Mouse (Mus musculus): ENCODE measurements at regions not wholly inside any gene's neighbourhood (a gene's known extent, or its start where the extent isn't known, plus 50 kb on each side); places are given as distances from the start of the nearest gene placed in this dataset.

DNA sequence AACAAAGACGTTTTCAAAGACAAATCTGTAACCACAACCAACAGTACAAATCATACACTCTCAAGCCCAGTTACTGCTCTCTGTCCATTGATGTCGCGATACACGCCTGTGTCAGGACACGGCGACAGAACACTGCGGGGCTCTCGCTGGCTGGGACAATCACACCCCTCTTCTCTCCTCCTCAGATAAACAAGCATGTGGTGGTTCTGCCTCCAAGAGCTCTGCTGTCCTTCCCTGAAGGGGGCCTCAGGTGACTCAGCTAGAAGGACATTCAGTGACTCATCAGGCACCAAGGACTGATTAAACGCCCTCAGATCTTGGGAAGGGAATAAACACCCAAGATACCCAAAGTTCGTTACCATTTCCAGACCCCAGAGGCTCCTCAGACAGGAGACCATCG is 74.3 kb upstream of the Il12b start:
- in situ Hi-C loops (cut with MboI; ENCODE audit: unreplicated experiment in 2 of 2), result loop anchor here (5.0 kb wide), 3 partner anchors 553 to 833 kb away; no protein-coding TSS in a partner anchor

- in situ Hi-C loops (cut with MboI; ENCODE audit: unreplicated experiment in 2 of 2), result loop anchor here (5.0 kb wide), 3 partner anchors 557 to 837 kb away; no protein-coding TSS in a partner anchor
These were observed 70.4 kb upstream of the Il12b start for GRCm38 (mm10) chr11:44329503-44329902.

- in situ Hi-C loops (cut with MboI; ENCODE audit: unreplicated experiment in 2 of 2), result loop anchor here in 1 of 2 experiments (10.0 kb wide), 1 partner anchor 114 kb away; no protein-coding TSS in a partner anchor
These were observed 69.4 kb upstream of the Il12b start for GRCm38 (mm10) chr11:44330438-44330837.

- in situ Hi-C loops (cut with MboI; ENCODE audit: unreplicated experiment in 2 of 2), result loop anchor here in 1 of 2 experiments (10.0 kb wide), 1 partner anchor 114 kb away; no protein-coding TSS in a partner anchor
These were observed 68.8 kb upstream of the Il12b start for GRCm38 (mm10) chr11:44330851-44331773.

DNA sequence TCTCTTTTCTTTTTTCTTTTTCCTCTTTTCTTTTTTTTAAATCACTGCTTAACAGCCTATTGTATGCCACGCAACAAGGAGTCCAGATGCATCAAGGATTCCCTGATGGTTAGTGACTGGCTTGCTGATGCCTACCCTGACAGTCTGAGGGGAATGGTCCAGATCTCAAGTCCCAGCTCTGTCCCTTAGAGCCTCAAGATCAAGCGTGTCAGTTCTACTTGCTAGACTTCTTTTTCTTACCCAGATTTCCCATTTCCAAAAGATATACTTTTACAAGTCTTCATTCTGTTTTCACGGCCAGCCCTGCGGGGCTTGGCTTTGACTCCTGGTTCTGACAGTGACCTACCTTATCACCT is 68.1 kb upstream of the Il12b start:
- in situ Hi-C loops (cut with MboI; ENCODE audit: unreplicated experiment in 2 of 2), result loop anchor here in 1 of 2 experiments (10.0 kb wide), 1 partner anchor 113 kb away; no protein-coding TSS in a partner anchor

DNA sequence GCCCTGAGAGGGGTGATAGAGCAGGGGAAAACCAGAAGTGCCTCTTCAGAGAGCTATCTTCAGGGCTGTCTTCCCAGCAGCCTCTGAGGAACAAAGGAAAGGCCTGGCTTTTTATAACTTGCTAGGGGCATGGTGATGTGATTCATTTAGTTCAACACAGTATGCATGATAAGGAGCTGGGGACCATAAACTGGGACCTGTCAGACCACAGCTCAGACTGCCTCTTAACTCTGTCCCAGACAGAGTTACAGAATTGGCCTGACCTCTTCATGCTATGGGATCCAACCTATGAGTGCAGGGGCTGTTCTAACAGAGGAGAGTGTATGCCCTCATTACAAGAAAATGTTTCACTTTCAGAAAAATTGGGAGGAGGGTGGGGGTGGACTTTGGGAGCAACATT is 59.3 kb upstream of the Il12b start:
- in situ Hi-C loops (cut with MboI; ENCODE audit: unreplicated experiment in 2 of 2), result no loop called here

DNA sequence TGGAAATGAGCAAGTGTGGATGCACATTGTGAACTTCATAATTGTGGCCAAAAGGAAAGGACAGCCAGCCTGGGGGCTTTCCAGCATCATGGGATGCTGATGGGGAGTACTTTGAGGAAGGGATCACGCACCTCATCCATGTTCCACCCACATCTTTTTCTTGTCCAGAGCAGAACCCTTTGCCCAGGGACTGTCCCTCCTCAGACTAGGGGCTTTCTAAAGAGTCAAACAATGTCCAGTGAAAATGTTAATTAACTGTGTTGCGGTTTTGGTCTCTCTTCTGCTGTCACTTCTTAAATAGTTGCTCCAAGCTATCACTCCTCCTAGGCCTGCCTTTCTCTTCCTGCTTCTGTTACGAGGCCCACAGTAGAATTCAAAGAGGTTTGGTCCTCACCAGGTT is 51.6 kb upstream of the Il12b start:
- in situ Hi-C loops (cut with MboI; ENCODE audit: unreplicated experiment in 2 of 2), result no loop called here

GRCm38 (mm10) chr11:44349546-44349945 is 50.3 kb upstream of the Il12b start:
- in situ Hi-C loops (cut with MboI; ENCODE audit: unreplicated experiment in 2 of 2), result no loop called here
